Mouse (Mus musculus) forebrain, embryonic 14.5 days (tissue): ENCODE data around the gene Tatdn3. TPM values are rescaled to one million over a fixed set of nuclear protein-coding genes. Genes with fewer than 3 reads are reported as not detected.

ENCODE experiments used
- ATAC-seq: fragments of 200-750 bp; cut with Nextera tagmentation; 2 replicates; pipeline ENCODE4 v1.8.0; 2017; ENCODE audit warnings: mild to moderate bottlenecking, moderate library complexity
- DNase-seq: peaks from one replicate; pipeline ENCODE4 v3.0.0-alpha.2; 2015; ENCODE audit warnings: low spot score
- H3K27ac ChIP-seq: fragments of 300-500 bp; sonication (generic); 2 replicates; pipeline ENCODE4 v1.5.1; 2014; ENCODE audit warnings: low read depth, mild to moderate bottlenecking, control low read depth, low read length, moderate library complexity
- H3K27me3 ChIP-seq: fragments of 300-500 bp; sonication (generic); replicated peaks from 2 replicates; pipeline ENCODE4 v1.6.1; 2014; ENCODE audit warnings: low read length, control low read depth, mixed read lengths; ENCODE audit not compliant: control insufficient read depth, insufficient read depth
- H3K36me3 ChIP-seq: fragments of 300-500 bp; sonication (generic); 2 replicates; pipeline ENCODE4 v1.6.1; 2014; ENCODE audit warnings: low read length, control low read depth; ENCODE audit not compliant: control insufficient read depth, insufficient read depth
- H3K4me1 ChIP-seq: fragments of 300-500 bp; sonication (generic); 2 replicates; pipeline ENCODE4 v1.6.1; 2014; ENCODE audit warnings: antibody characterized with exemption, low read length, control low read depth; ENCODE audit not compliant: control insufficient read depth, insufficient read depth
- H3K4me2 ChIP-seq: fragments of 300-500 bp; sonication (generic); 2 replicates; pipeline ENCODE4 v1.6.1; 2014; ENCODE audit warnings: mild to moderate bottlenecking, control low read depth, low read length
- H3K4me3 ChIP-seq: fragments of 300-500 bp; sonication (generic); 2 replicates; pipeline ENCODE4 v1.5.1; 2014; ENCODE audit warnings: low read depth, low read length, control low read depth
- H3K9ac ChIP-seq: fragments of 300-500 bp; sonication (generic); 2 replicates; pipeline ENCODE4 v1.6.1; 2014; ENCODE audit warnings: mild to moderate bottlenecking, low read length, control low read depth, moderate library complexity
- H3K9me3 ChIP-seq: fragments of 300-500 bp; sonication (generic); replicated peaks from 2 replicates; pipeline ENCODE4 v1.6.1; 2016; ENCODE audit warnings: low read length, control low read depth, mixed read lengths; ENCODE audit not compliant: control insufficient read depth
- WGBS: fragments of 180-500 bp; shearing (Covaris S2); extraction: QIAGEN DNeasy Blood & Tissue Kit; methylation state at CpG from one replicate; pipeline ENCODE4 v1.1.7; 2014; 5-methylcytosine and 5-hydroxymethylcytosine counted together
- polyA plus RNA-seq: library from polyadenylated mRNA; unstranded; fragments of >200 nt; fragmentation: Nextera tagmentation; extraction: Ambion mirVana; gene quantifications from 2 replicates; pipeline ENCODE4 v1.2.1, GENCODE M21; 2014

The Tatdn3 gene
- polyA plus RNA-seq, 1 experiment from 2014 or later = 10.0 TPM

DNA sequence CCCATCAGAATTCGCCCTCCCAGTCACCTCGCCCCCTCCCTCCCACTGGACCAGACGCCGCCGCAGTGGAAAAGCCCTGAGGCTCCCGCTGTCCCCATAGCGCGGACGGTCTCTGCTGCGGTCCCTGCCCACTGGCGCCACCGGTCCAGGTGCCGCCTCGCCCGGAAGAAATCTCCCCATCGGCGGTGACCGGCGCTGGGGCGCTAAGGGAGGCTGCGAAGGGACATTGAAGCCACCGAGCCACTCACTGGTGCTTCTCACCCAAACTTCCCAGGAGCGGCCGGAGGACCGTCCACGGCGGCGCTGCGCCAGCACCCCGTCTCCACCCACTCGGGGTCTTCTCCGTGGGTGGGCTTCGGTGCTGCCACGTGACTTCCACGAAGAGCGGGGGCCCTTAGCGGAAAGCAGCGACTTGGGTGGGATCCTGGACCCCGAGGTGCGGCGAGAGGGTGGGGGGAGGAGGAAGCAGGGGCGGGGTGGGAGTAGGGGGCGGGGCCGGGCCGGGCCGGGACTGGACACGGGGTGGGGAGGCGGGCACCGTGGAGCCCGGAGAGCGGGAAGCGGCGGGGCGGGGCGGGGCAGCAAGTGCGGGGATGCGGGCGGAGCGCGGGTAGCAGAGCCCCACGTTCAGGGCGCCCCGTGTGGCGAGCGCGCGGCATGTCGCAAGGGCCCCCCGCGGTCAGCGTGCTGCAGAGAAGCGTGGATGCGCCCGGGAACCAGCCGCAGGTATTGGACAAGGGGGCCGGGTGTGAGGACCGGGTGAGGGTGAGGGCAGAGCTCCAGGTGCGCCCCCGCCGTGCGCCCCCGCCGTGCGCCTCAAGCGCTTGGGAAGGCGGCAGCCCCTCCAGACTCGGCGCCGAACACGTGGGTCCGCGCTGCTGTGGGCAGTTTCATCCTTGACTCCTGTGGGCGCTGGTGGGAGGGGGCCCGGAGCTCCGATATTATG is 35.3 kb upstream of the Tatdn3 start, which contains the start of gene Batf3:
Gene Batf3 (plus strand): TSS at position 46 of the 946 bp plus-strand sequence.
- peak within 1 kb of the TSS; percentile 76 for H3K4me2 ChIP-seq
- H3K9me3 ChIP-seq = no peaks in the 10 kb centered on the region
- H3K9ac ChIP-seq = peak within 1 kb of the TSS; percentile 40
- peaks cover 14% of the 10 kb centered on the region; the same call in 1 of the 2 replicates for H3K27me3 ChIP-seq
- no peaks in the 10 kb centered on the region for H3K36me3 ChIP-seq
- WGBS = 1% methylated on average over 82 of the region's 95 CpGs
- H3K4me1 ChIP-seq = no peaks in the 10 kb centered on the region
- ATAC-seq (peak; percentile 81), DNase-seq (peak; percentile 50)
- no peak within 1 kb of the TSS for H3K27ac ChIP-seq
- peak within 1 kb of the TSS; percentile 37 for H3K4me3 ChIP-seq

GRCm38 (mm10) chr1:191096871-191097681 is 34.3 kb upstream of the Tatdn3 start:
- ATAC-seq (no peak), DNase-seq (peak; percentile 16)
- WGBS = 58% methylated on average over 14 of the region's 14 CpGs
- H3K36me3 ChIP-seq = no peaks in the 10 kb centered on the region
- H3K27me3 ChIP-seq = peaks cover 14% of the 10 kb centered on the region; the same call in 1 of the 2 replicates
- peak overlapping the region; percentile 37; the same call in 1 of the 2 replicates for H3K4me3 ChIP-seq
- H3K27ac ChIP-seq = no peak overlapping the region
- H3K4me2 ChIP-seq = peak overlapping the region; percentile 76
- H3K9me3 ChIP-seq = no peaks in the 10 kb centered on the region
- H3K9ac ChIP-seq = peak overlapping the region; percentile 40; the same call in 1 of the 2 replicates
- H3K4me1 ChIP-seq = no peaks in the 10 kb centered on the region

GRCm38 (mm10) chr1:191095019-191095418 is 32.3 kb upstream of the Tatdn3 start:
- no peak overlapping the region for H3K4me3 ChIP-seq
- H3K27ac ChIP-seq = no peak overlapping the region
- no peaks in the 10 kb centered on the region for H3K4me1 ChIP-seq
- no peak for ATAC-seq
- H3K36me3 ChIP-seq = no peaks in the 10 kb centered on the region
- H3K9ac ChIP-seq = no peak overlapping the region
- H3K27me3 ChIP-seq = peaks cover 14% of the 10 kb centered on the region; the same call in 1 of the 2 replicates
- DNase-seq = no peak
- no peak overlapping the region for H3K4me2 ChIP-seq
- WGBS = 79% methylated on average over 9 of the region's 9 CpGs
- no peaks in the 10 kb centered on the region for H3K9me3 ChIP-seq

DNA sequence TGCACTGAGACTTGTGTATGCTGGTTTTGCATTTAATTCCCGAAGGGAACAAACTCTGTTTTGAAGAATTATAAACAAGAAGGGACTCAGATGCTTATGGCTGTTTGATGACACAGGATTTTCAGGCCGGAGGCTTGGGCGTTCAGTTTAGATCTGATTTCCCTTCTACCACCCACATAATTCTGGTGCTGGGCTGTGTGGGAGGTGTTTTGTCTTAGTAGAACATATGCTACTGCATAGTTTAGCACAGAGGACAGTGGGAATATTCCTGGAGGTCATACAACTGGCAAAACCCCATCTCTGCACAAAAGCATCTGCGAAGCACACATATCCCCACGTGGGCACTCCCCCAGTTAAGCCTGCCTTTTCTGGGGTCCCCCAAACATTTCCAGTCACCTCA is 30.8 kb upstream of the Tatdn3 start:
- no peaks in the 10 kb centered on the region for H3K9me3 ChIP-seq
- H3K4me1 ChIP-seq = no peaks in the 10 kb centered on the region
- no peak overlapping the region for H3K27ac ChIP-seq
- ATAC-seq (no peak), DNase-seq (no peak)
- H3K4me2 ChIP-seq = no peak overlapping the region
- H3K36me3 ChIP-seq = no peaks in the 10 kb centered on the region
- no peak overlapping the region for H3K9ac ChIP-seq
- H3K4me3 ChIP-seq = no peak overlapping the region
- H3K27me3 ChIP-seq = no peaks in the 10 kb centered on the region; the same call in 1 of the 2 replicates
- whole genome bisulfite sequencing = 81% methylated on average over 5 of the region's 5 CpGs

DNA sequence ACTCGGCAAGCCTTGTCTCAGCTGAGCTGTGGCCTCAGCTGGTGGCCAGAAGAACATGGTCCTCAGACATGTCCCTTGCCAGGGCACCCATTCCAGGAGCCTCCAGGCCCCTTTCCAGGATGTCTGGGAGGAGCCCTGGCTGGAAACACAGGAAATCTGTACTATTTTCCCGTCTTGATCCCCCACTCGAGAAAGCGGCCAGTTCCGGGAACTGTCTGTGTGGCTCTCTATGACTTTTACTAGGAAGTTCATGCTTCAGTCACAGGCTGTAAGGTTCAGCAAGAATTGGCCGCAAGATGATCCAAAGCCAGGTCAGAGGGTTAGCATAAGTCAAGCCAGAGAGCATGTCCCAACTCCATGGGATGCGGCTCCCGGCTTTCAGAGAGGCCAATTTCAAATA is 29.3 kb upstream of the Tatdn3 start:
- Histone ChIP-seq H3K27me3 (no peaks in the 10 kb centered on the region), H3K4me2 (no peak overlapping the region), H3K27ac (no peak overlapping the region), H3K36me3 (no peaks in the 10 kb centered on the region), H3K4me3 (no peak overlapping the region), H3K4me1 (no peaks in the 10 kb centered on the region), H3K9me3 (no peaks in the 10 kb centered on the region), H3K9ac (no peak overlapping the region)
- ATAC-seq (no peak), DNase-seq (no peak)
- 88% methylated on average over 8 of the region's 8 CpGs for WGBS

GRCm38 (mm10) chr1:191089355-191089754 is 26.6 kb upstream of the Tatdn3 start:
- no peaks in the 10 kb centered on the region for H3K9me3 ChIP-seq
- H3K9ac ChIP-seq = no peak overlapping the region
- ATAC-seq (no peak), DNase-seq (no peak)
- no peak overlapping the region for H3K4me3 ChIP-seq
- no peak overlapping the region for H3K27ac ChIP-seq
- no peaks in the 10 kb centered on the region for H3K27me3 ChIP-seq
- 76% methylated on average over 6 of the region's 6 CpGs for WGBS
- peaks cover 4% of the 10 kb centered on the region; the same call in 1 of the 2 replicates for H3K36me3 ChIP-seq
- no peaks in the 10 kb centered on the region for H3K4me1 ChIP-seq
- no peak overlapping the region for H3K4me2 ChIP-seq

- no peaks in the 10 kb centered on the region for H3K4me1 ChIP-seq
- H3K36me3 ChIP-seq = peaks cover 11% of the 10 kb centered on the region; the same call in 1 of the 2 replicates
- ATAC-seq (no peak), DNase-seq (no peak)
- no peak overlapping the region for H3K9ac ChIP-seq
- WGBS = 90% methylated on average over 5 of the region's 5 CpGs
- H3K9me3 ChIP-seq = no peaks in the 10 kb centered on the region
- H3K27me3 ChIP-seq = no peaks in the 10 kb centered on the region
- no peak overlapping the region for H3K4me2 ChIP-seq
- H3K27ac ChIP-seq = no peak overlapping the region
- no peak overlapping the region for H3K4me3 ChIP-seq
These were observed 25.2 kb upstream of the Tatdn3 start for GRCm38 (mm10) chr1:191087955-191088354.

GRCm38 (mm10) chr1:191086960-191087359 is 24.2 kb upstream of the Tatdn3 start:
- no peak for DNase-seq
- H3K4me1 ChIP-seq = no peaks in the 10 kb centered on the region
- H3K4me3 ChIP-seq = no peak overlapping the region
- H3K4me2 ChIP-seq = no peak overlapping the region
- no peak for ATAC-seq
- no peak overlapping the region for H3K27ac ChIP-seq
- H3K9ac ChIP-seq = no peak overlapping the region
- H3K27me3 ChIP-seq = no peaks in the 10 kb centered on the region
- H3K9me3 ChIP-seq = no peaks in the 10 kb centered on the region
- peaks cover 19% of the 10 kb centered on the region for H3K36me3 ChIP-seq
- WGBS = 80% methylated on average over 8 of the region's 8 CpGs
